Mouse (Mus musculus) brown adipose tissue, adult 24 weeks (tissue): ENCODE data around the gene Inca1. TPM values are rescaled to one million over a fixed set of nuclear protein-coding genes. Genes with fewer than 3 reads are reported as not detected.

Source experiments
- H3K27ac ChIP-seq: fragments of 200-500 bp; replicated peaks from 2 replicates; pipeline ENCODE4 v1.5.1; 2012; ENCODE audit warnings: low read depth, mild to moderate bottlenecking, low read length
- H3K4me1 ChIP-seq: fragments of 200-500 bp; 2 replicates; pipeline ENCODE4 v1.6.1; 2012; ENCODE audit warnings: low read length, mixed read lengths; ENCODE audit not compliant: control insufficient read depth, insufficient read depth, insufficient read length
- H3K4me3 ChIP-seq: fragments of 200-500 bp; 2 replicates; pipeline ENCODE4 v1.5.1; 2012; ENCODE audit warnings: low read depth, mild to moderate bottlenecking, low read length, moderate library complexity; ENCODE audit not compliant: insufficient read depth
- polyA plus RNA-seq: library from polyadenylated mRNA; stranded (reverse); fragments of >200 nt; gene quantifications from 2 replicates; pipeline ENCODE4 v1.2.4, GENCODE M21; 2012; ENCODE audit not compliant: missing spikeins, insufficient read depth, insufficient read length

The Inca1 gene
- polyA plus RNA-seq, 1 experiment, result 24.0 TPM

DNA sequence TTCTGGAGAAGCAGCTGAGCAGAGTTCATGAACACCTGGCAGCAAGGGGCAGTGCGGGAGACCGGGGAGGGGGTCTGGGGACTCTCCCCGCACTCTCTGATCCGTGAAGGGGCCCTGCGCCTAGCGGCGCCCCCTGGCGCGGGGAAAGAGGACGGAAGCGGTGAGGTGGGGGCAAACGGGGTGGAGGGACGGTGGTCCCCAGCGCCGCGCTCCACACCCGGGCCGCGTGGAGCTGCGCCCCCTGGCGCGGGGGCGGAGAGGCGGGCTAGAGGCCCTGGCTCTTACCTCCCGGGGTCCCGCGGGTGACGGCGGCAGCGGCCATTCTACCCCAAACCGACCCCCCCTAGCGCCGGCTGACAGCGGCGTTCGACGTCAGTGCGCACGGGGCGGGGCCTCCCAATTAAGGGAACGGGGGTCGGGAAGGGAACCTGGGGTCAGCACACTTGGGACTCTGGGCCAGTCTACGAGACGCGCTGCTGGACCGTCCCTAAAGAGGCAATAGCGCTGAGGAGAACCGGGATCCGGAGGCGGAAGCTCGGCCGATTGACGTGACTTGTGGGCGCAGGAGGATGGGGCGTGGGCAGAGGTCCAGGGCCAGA is 12.3 kb downstream of the Inca1 start, which contains the start of gene Camta2:
Gene Camta2 (minus strand): TSS at position 505 of the 599 bp plus-strand sequence.
- peak within 1 kb of the TSS; percentile 80 for H3K4me3 ChIP-seq

GRCm38 (mm10) chr11:70686901-70687566 is 12.9 kb downstream of the Inca1 start:
- Histone ChIP-seq H3K27ac (peak overlapping the region; percentile 84), H3K4me1 (peaks cover 4% of the 10 kb centered on the region; the same call in 1 of the 2 replicates), H3K4me3 (peak overlapping the region; percentile 80)

More for the DNA sequence above, 12.3 kb downstream of the Inca1 start, which contains the start of gene Camta2:
- H3K4me1 ChIP-seq, result peaks cover 4% of the 10 kb centered on the region; the same call in 1 of the 2 replicates
- peak within 1 kb of the TSS; percentile 90 for H3K27ac ChIP-seq

GRCm38 (mm10) chr11:70683640-70684039 is 16.3 kb downstream of the Inca1 start:
- Histone ChIP-seq H3K4me3 (no peak overlapping the region), H3K27ac (no peak overlapping the region), H3K4me1 (peaks cover 2% of the 10 kb centered on the region; the same call in 1 of the 2 replicates)

- no peak overlapping the region for H3K4me3 ChIP-seq
- H3K27ac ChIP-seq, result no peak overlapping the region
- no peaks in the 10 kb centered on the region for H3K4me1 ChIP-seq
These were observed 17.9 kb downstream of the Inca1 start for GRCm38 (mm10) chr11:70681897-70682581.

- Histone ChIP-seq H3K4me1 (no peaks in the 10 kb centered on the region), H3K4me3 (no peak overlapping the region), H3K27ac (no peak overlapping the region)
These were observed 18.8 kb downstream of the Inca1 start for GRCm38 (mm10) chr11:70681170-70681569.

GRCm38 (mm10) chr11:70679894-70680293 is 20.1 kb downstream of the Inca1 start:
- H3K27ac ChIP-seq, result 0 out of 2 replicates have a peak overlapping the region, but pooled peaks have one; percentile 50
- no peak overlapping the region for H3K4me3 ChIP-seq
- H3K4me1 ChIP-seq, result no peaks in the 10 kb centered on the region

DNA sequence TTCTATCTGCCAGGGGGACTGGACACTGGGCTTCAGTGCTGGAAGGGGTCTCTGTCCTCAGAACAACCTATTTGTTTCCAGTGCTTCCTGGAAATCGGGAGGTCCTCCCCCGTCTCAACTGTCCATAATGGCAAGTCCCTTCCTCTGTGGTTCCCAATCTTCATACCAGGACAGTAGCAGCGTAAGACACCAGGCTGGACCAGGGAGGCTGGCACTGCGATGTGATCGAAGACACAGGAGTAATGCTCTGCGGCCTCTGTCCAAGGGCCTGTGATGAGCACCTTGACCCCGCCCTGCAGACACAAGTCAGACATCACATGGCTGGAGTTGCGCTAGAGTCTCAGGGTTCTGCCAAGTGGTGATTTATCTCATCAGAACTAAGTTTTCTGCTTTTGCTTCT is 20.6 kb downstream of the Inca1 start:
- no peaks in the 10 kb centered on the region for H3K4me1 ChIP-seq
- H3K27ac ChIP-seq, result no peak overlapping the region
- H3K4me3 ChIP-seq, result no peak overlapping the region

GRCm38 (mm10) chr11:70678576-70678975 is 21.4 kb downstream of the Inca1 start:
- Histone ChIP-seq H3K4me3 (no peak overlapping the region), H3K4me1 (no peaks in the 10 kb centered on the region), H3K27ac (no peak overlapping the region)

- no peak overlapping the region for H3K4me3 ChIP-seq
- H3K27ac ChIP-seq, result no peak overlapping the region
- H3K4me1 ChIP-seq, result no peaks in the 10 kb centered on the region
These were observed 21.9 kb downstream of the Inca1 start for GRCm38 (mm10) chr11:70678092-70678491.

- Histone ChIP-seq H3K27ac (no peak overlapping the region), H3K4me3 (no peak overlapping the region), H3K4me1 (no peaks in the 10 kb centered on the region)
These were observed 25.5 kb downstream of the Inca1 start for GRCm38 (mm10) chr11:70674501-70674900.

DNA sequence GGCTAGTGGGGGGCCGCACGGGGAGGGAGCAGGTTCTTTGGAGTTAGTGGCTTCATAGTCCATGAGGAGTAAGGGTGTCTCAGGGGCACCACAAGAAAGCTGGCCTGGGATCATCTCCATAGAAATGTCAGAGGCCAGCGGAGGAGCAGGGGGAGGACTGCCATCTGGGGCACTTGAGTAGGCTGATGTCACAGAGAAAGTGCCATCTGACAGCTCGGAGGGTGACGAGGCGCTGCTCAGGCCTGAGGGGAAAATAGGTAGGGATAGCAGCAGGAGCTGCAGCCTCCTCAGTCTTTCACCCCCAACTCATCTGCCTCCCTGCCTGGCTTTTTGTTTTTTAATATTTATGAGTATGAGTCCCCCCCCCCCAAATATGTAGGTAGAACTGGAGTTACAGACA is 25.9 kb downstream of the Inca1 start:
- Histone ChIP-seq H3K27ac (no peak overlapping the region), H3K4me3 (no peak overlapping the region), H3K4me1 (no peaks in the 10 kb centered on the region)

DNA sequence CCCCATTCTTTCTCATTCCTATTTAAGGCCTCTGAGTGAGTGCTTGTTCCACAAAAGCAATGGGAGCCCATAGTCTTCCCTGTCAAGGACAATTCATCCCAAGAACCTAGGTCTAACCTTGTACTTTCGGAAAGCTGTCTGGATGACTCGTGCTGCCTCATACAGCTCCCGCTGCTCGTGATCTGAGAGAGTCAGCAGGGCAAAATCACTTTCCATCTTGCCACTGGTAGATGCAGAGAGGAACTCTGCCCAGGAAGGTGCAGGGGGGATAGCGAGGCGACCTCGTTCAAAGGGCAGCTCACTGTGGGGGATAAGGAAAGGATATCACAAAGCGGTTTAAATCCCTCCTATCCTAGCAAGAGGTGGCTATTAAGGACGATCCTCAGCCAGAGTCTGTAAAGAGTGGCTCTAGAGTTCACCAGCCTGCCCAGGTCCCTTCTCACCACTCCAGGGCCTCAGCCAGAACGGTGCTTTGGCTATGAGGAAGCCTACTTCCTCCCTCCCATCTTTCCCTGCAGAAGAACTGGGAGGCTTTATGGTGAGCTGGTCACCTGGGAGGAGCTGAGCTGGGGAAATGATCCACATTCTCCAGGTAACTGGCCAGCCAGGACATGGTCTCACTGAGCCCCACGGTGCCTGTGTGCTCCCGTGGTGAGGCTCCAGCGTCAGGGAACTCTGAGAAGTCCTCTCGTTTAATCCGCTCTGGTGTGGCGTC is 28.5 kb downstream of the Inca1 start:
- no peak overlapping the region for H3K27ac ChIP-seq
- H3K4me1 ChIP-seq, result no peaks in the 10 kb centered on the region
- no peak overlapping the region for H3K4me3 ChIP-seq

DNA sequence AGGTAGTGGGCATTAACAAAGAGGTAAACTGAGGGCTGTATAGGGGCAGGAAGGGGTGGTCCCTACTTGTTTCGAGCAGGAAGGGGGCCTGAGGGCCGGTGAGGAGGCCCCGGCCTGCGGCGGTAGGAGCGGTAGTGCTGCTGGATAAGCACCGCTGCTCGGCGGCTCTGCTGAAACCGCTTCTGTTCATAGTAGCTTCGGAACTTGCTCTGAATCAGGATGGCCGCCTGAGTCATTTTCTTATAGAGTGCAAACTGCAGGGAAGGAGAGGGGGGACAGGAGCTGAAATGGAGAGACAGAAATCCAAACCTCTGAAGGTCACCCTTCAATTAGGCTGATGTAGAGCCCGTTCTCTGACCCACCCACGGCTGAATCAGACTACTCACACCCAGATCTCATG is 29.5 kb downstream of the Inca1 start:
- no peak overlapping the region for H3K27ac ChIP-seq
- no peaks in the 10 kb centered on the region for H3K4me1 ChIP-seq
- peak overlapping the region; percentile 74; the same call in 1 of the 2 replicates for H3K4me3 ChIP-seq

GRCm38 (mm10) chr11:70669582-70670345 is 30.2 kb downstream of the Inca1 start:
- no peaks in the 10 kb centered on the region for H3K4me1 ChIP-seq
- peak overlapping the region; percentile 87 for H3K27ac ChIP-seq
- H3K4me3 ChIP-seq, result peak overlapping the region; percentile 74
